13 mouse cellular contexts compared by ENCODE assay signal in the genomic region with DNA sequence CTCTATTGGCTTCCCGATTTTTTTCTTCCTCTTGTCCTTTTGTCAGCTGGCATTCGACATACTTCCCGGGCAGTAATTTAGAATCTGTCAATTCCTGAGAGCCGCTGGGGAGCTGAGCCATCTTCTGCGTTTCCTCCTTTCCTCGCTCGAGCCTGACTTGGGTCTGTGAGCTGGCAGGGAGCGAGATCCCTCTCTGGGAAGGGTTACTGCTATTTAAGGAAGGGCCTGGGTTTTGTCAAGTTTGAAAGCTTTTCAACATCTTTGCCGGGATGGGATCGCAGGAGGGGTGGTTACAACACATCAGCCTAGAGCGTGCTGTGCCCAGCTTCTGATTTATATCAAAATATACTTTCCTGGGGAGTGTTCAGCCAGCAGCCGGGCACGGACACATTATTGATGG.
DNase-seq lines count a peak whose midpoint lies in the region; ATAC-seq lines count a peak whose summit lies in the region.
"Had no signal": no experiment of that assay in that cellular context is flagged by ENCODE, and none has a peak within 500 bp of the region (broad histone marks: within the 10 kb centered on the region; RNA-seq: fewer than 3 reads in every experiment).

No protein-coding gene starts in this region.

- H3K4me1 ChIP-seq in heart, embryonic 13.5 days: peaks cover 30% of the 10 kb centered on the region
- peaks cover 6% of the 10 kb centered on the region; the same call in 1 of the 2 replicates for H3K4me1 ChIP-seq in kidney, embryonic 16.5 days (ENCODE audit: insufficient read depth, low read length)
- H3K4me1 ChIP-seq in limb, embryonic 10.5 days: peaks cover 55% of the 10 kb centered on the region

- ATAC-seq in heart, embryonic 13.5 days (ENCODE audit: extremely low read depth, insufficient number of reproducible peaks, low FRiP score, low TSS enrichment): peak; percentile 31; the same call in 1 of the 2 replicates
- no peak for ATAC-seq in kidney, embryonic 16.5 days (ENCODE audit: low FRiP score, low TSS enrichment)

- peak overlapping the region; percentile 31; the same call in 1 of the 2 replicates for H3K27ac ChIP-seq in heart, embryonic 13.5 days (replicated peaks)
- no peak overlapping the region for H3K27ac ChIP-seq in kidney, embryonic 16.5 days (ENCODE audit: low read length)
- H3K27ac ChIP-seq in limb, embryonic 10.5 days: peak overlapping the region; percentile 26; the same call in 1 of the 2 replicates
- H3K27ac ChIP-seq: forebrain, embryonic 10.5 days; hindbrain, embryonic 12.5 days; left cerebral cortex, adult 2 months had no signal

- H3K27me3 ChIP-seq in heart, embryonic 13.5 days (replicated peaks): peaks cover 7% of the 10 kb centered on the region; the same call in 1 of the 2 replicates
- H3K27me3 ChIP-seq in kidney, embryonic 16.5 days (ENCODE audit: insufficient read depth, low read length): peaks cover 14% of the 10 kb centered on the region
- peaks cover 35% of the 10 kb centered on the region for H3K27me3 ChIP-seq in limb, embryonic 10.5 days (ENCODE audit: low read depth, poor library complexity, severe bottlenecking)

- no peaks in the 10 kb centered on the region for H3K36me3 ChIP-seq in heart, embryonic 13.5 days
- no peaks in the 10 kb centered on the region for H3K36me3 ChIP-seq in kidney, embryonic 16.5 days (ENCODE audit: insufficient read depth, low read length)
- H3K36me3 ChIP-seq in limb, embryonic 10.5 days: no peaks in the 10 kb centered on the region
- H3K36me3 ChIP-seq: forebrain, embryonic 10.5 days; G1E; hindbrain, embryonic 12.5 days had no signal

- peak overlapping the region; percentile 50; the same call in 1 of the 2 replicates for H3K9ac ChIP-seq in heart, embryonic 13.5 days
- no peak overlapping the region for H3K9ac ChIP-seq in kidney, embryonic 16.5 days (replicated peaks; ENCODE audit: low read length)
- H3K9ac ChIP-seq: hindbrain, embryonic 12.5 days had no signal

- DNase-seq in heart, adult 18-20 months: no peak
- DNase-seq in kidney, postnatal 36 days: no peak
- peak; percentile 60 for DNase-seq in embryo, embryonic 10.5 days (ENCODE audit: low spot score)
- no peak for DNase-seq in limb, embryonic 10.5 days (ENCODE audit: low spot score)
- no peak for DNase-seq in frontal cortex, postnatal 10 days (ENCODE audit: low spot score in 2 of 2)
- no peak for DNase-seq in urinary bladder, adult 18-20 months (ENCODE audit: low spot score in 2 of 2)
- DNase-seq: thymus, postnatal 36 days had no signal

- no peaks in the 10 kb centered on the region for H3K9me3 ChIP-seq in heart, embryonic 13.5 days
- H3K9me3 ChIP-seq in kidney, embryonic 16.5 days (ENCODE audit: low read length): no peaks in the 10 kb centered on the region
- H3K9me3 ChIP-seq in limb, embryonic 10.5 days (replicated peaks): no peaks in the 10 kb centered on the region; the same call in 1 of the 2 replicates
- H3K9me3 ChIP-seq: forebrain, embryonic 10.5 days; hindbrain, embryonic 12.5 days had no signal

- H3K4me2 ChIP-seq in heart, embryonic 13.5 days: peak overlapping the region; percentile 58
- H3K4me2 ChIP-seq in kidney, embryonic 16.5 days (replicated peaks; ENCODE audit: low read depth, low read length): 0 out of 2 replicates have a peak overlapping the region, but pooled peaks have one; percentile 14
- H3K4me2 ChIP-seq: hindbrain, embryonic 12.5 days had no signal

- peak overlapping the region; percentile 21; the same call in 1 of the 2 replicates for H3K4me3 ChIP-seq in heart, embryonic 13.5 days
- no peak overlapping the region for H3K4me3 ChIP-seq in kidney, embryonic 16.5 days (ENCODE audit: low read length)
- H3K4me3 ChIP-seq in limb, embryonic 10.5 days: no peak overlapping the region
- H3K4me3 ChIP-seq: forebrain, embryonic 10.5 days; hindbrain, embryonic 12.5 days; left cerebral cortex, adult 2 months had no signal

- 4% methylated on average over 13 of the region's 13 CpGs for WGBS in heart, embryonic 13.5 days
- WGBS in kidney, embryonic 16.5 days: 9% methylated on average over 13 of the region's 13 CpGs
- WGBS in limb, embryonic 10.5 days: 7% methylated on average over 13 of the region's 13 CpGs
